Mouse (Mus musculus): ENCODE data around the gene Cacng3.

Cacng3 gene

GRCm38 (mm10) chr7:122670442-122670872 lies at the start of gene Cacng3:
Cacng3 (plus strand) TSS chr7:122670492.
- no peak for DNase-seq

GRCm38 (mm10) chr7:122622125-122622774 lies 48.0 kb upstream of the Cacng3 start:
- peak; percentile 54 for DNase-seq

GRCm38 (mm10) chr7:122623753-122624152 lies 46.5 kb upstream of the Cacng3 start:
- no peak for DNase-seq

- no peak for DNase-seq
These were observed 42.2 kb upstream of the Cacng3 start for GRCm38 (mm10) chr7:122628050-122628449.

- DNase-seq: peak; percentile 42
These were observed 39.9 kb upstream of the Cacng3 start for GRCm38 (mm10) chr7:122630386-122630785.

- DNase-seq: no peak
These were observed 39.1 kb upstream of the Cacng3 start for GRCm38 (mm10) chr7:122631151-122631550.

- no peak for DNase-seq
These were observed 37.3 kb upstream of the Cacng3 start for GRCm38 (mm10) chr7:122632946-122633345.

GRCm38 (mm10) chr7:122633463-122633862 lies 36.8 kb upstream of the Cacng3 start:
- DNase-seq: no peak

- DNase-seq: no peak
These were observed 26.6 kb upstream of the Cacng3 start for GRCm38 (mm10) chr7:122643676-122644075.

GRCm38 (mm10) chr7:122649306-122649705 lies 21.0 kb upstream of the Cacng3 start:
- no peak for DNase-seq

GRCm38 (mm10) chr7:122652523-122652922 lies 17.8 kb upstream of the Cacng3 start:
- no peak for DNase-seq

- DNase-seq: no peak
These were observed 13.6 kb upstream of the Cacng3 start for GRCm38 (mm10) chr7:122656671-122657070.

GRCm38 (mm10) chr7:122657423-122658126 lies 12.7 kb upstream of the Cacng3 start:
- no peak for DNase-seq

- DNase-seq: no peak
These were observed 4.8 kb upstream of the Cacng3 start for GRCm38 (mm10) chr7:122665311-122666049.

- peak; percentile 18 for DNase-seq
These were observed 2.4 kb upstream of the Cacng3 start for GRCm38 (mm10) chr7:122667903-122668302.

- DNase-seq: peak; percentile 2
These were observed 765 bp downstream of the Cacng3 start for GRCm38 (mm10) chr7:122670873-122671641.

- no peak for DNase-seq
These were observed 2.7 kb downstream of the Cacng3 start for GRCm38 (mm10) chr7:122672981-122673380.

GRCm38 (mm10) chr7:122675207-122675606 lies 4.9 kb downstream of the Cacng3 start:
- DNase-seq: no peak

- DNase-seq: no peak
These were observed 31.5 kb downstream of the Cacng3 start for GRCm38 (mm10) chr7:122701751-122702150.

- no peak for DNase-seq
These were observed 32.2 kb downstream of the Cacng3 start for GRCm38 (mm10) chr7:122702443-122702842.

- no peak for DNase-seq
These were observed 36.4 kb downstream of the Cacng3 start for GRCm38 (mm10) chr7:122706736-122707135.

GRCm38 (mm10) chr7:122716299-122716698 lies 46.0 kb downstream of the Cacng3 start:
- no peak for DNase-seq

GRCm38 (mm10) chr7:122718540-122718939 lies 48.2 kb downstream of the Cacng3 start:
- DNase-seq: no peak

Measured in cerebellum, adult 11-12 months (tissue).